Mouse (Mus musculus) CH12.LX (cell line): ENCODE results near the gene Gm20388. TPM values are rescaled to one million over a fixed set of nuclear protein-coding genes. Genes with fewer than 3 reads are reported as not detected.

Experiments used
- DNase-seq: peaks from one replicate; pipeline ENCODE4 v3.0.0-alpha.2; 2013; ENCODE audit errors: extremely low read depth
- H3K27ac ChIP-seq: 2 replicates; pipeline ENCODE4 v1.5.1; 2012; ENCODE audit warnings: low read depth, mild to moderate bottlenecking, control low read depth, moderate library complexity; ENCODE audit not compliant: insufficient read depth
- H3K27me3 ChIP-seq: replicated peaks from 2 replicates; pipeline ENCODE3; 2012; ENCODE audit warnings: inconsistent platforms
- H3K36me3 ChIP-seq, 2 experiments: replicated peaks in 1 of 2; 2 replicates each; pipeline versions ENCODE3 to v1.6.1; 2012; ENCODE audit warnings: inconsistent platforms in 1 of 2, low read length in 1 of 2, mild to moderate bottlenecking in 1 of 2, mixed read lengths in 1 of 2, moderate library complexity in 1 of 2; ENCODE audit not compliant: control insufficient read depth in 1 of 2, insufficient read depth in 1 of 2
- H3K4me1 ChIP-seq, 2 experiments: 2 replicates each; pipeline ENCODE4 v1.6.1; 2012; ENCODE audit warnings: inconsistent platforms in 1 of 2, moderate library complexity in 1 of 2; ENCODE audit not compliant: insufficient read depth in 2 of 2, control insufficient read depth in 1 of 2
- H3K4me2 ChIP-seq: 2 replicates; pipeline ENCODE4 v1.6.1; 2012; ENCODE audit warnings: low read depth, mild to moderate bottlenecking, control low read depth; ENCODE audit not compliant: poor library complexity, insufficient read depth, severe bottlenecking
- H3K4me3 ChIP-seq, 3 experiments: fragments of 150-350 bp in 1 of 3; sonication (generic) in 1 of 3; replicated peaks in 1 of 3; 2 replicates each; pipeline versions ENCODE3 to v1.5.1; 2011 to 2012; ENCODE audit warnings: low read depth in 2 of 3, low read length in 2 of 3, mild to moderate bottlenecking in 2 of 3, moderate library complexity in 2 of 3, control low read depth in 1 of 3, improper control_type of control experiment in 1 of 3, inconsistent platforms in 1 of 3, mixed read lengths in 1 of 3; ENCODE audit not compliant: poor library complexity in 1 of 3
- H3K79me2 ChIP-seq: replicated peaks from 2 replicates; pipeline ENCODE4 v1.6.1; 2012; ENCODE audit warnings: mild to moderate bottlenecking, moderate library complexity; ENCODE audit not compliant: control insufficient read depth, poor library complexity, insufficient read depth, severe bottlenecking; ENCODE audit errors: extremely low read depth
- H3K9ac ChIP-seq: 2 replicates; pipeline ENCODE4 v1.6.1; 2012; ENCODE audit warnings: low read depth, mild to moderate bottlenecking, control low read depth, moderate library complexity; ENCODE audit not compliant: insufficient read depth
- H3K9me3 ChIP-seq: replicated peaks from 2 replicates; pipeline ENCODE3; 2012; ENCODE audit warnings: low read length, inconsistent platforms, mixed read lengths
- CHD1 ChIP-seq: IDR thresholded peaks from 2 replicates; pipeline ENCODE4 v1.6.1; 2012; ENCODE audit warnings: low read depth, low read length, improper control_type of control experiment, inconsistent platforms
- CHD2 ChIP-seq: IDR thresholded peaks from 2 replicates; pipeline ENCODE4 v1.6.1; 2011; ENCODE audit warnings: low read length, improper control_type of control experiment
- ELF1 ChIP-seq: IDR thresholded peaks from 2 replicates; pipeline ENCODE4 v1.6.1; 2014; ENCODE audit warnings: low read depth, mild to moderate bottlenecking, inconsistent platforms, low read length, improper control_type of control experiment
- GABPA ChIP-seq: IDR thresholded peaks from 2 replicates; pipeline ENCODE4 v1.6.1; 2012; ENCODE audit warnings: low read depth, low read length, improper control_type of control experiment, inconsistent platforms; ENCODE audit not compliant: insufficient replicate concordance
- JUN ChIP-seq: IDR thresholded peaks from 2 replicates; pipeline ENCODE4 v1.6.1; 2011; ENCODE audit warnings: low read depth, mild to moderate bottlenecking, low read length, improper control_type of control experiment, moderate library complexity; ENCODE audit not compliant: insufficient read depth
- KAT2A ChIP-seq: IDR thresholded peaks from 2 replicates; pipeline ENCODE4 v1.6.1; 2012; ENCODE audit warnings: low read length, improper control_type of control experiment, inconsistent platforms; ENCODE audit not compliant: insufficient replicate concordance
- MXI1 ChIP-seq: IDR thresholded peaks from 2 replicates; pipeline ENCODE4 v1.6.1; 2011; ENCODE audit warnings: mild to moderate bottlenecking, low read depth, low read length, improper control_type of control experiment
- NELFE ChIP-seq: IDR thresholded peaks from 2 replicates; pipeline ENCODE4 v1.6.1; 2011; ENCODE audit warnings: low read depth, low read length, improper control_type of control experiment
- RAD21 ChIP-seq: IDR thresholded peaks from 2 replicates; pipeline ENCODE4 v1.6.1; 2011; ENCODE audit warnings: low read depth, mild to moderate bottlenecking, low read length, improper control_type of control experiment, moderate library complexity
- RCOR1 ChIP-seq: conservative IDR thresholded peaks from 2 replicates; pipeline ENCODE4 v1.6.1; 2012; ENCODE audit warnings: low read depth, mild to moderate bottlenecking, inconsistent platforms, low read length, improper control_type of control experiment
- SMC3 ChIP-seq: IDR thresholded peaks from 2 replicates; pipeline ENCODE4 v1.6.1; 2011; ENCODE audit warnings: low read depth, low read length, improper control_type of control experiment
- TBP ChIP-seq: conservative IDR thresholded peaks from 2 replicates; pipeline ENCODE4 v1.6.1; 2011; ENCODE audit warnings: low read depth, low read length, improper control_type of control experiment
- UBTF ChIP-seq: IDR thresholded peaks from 2 replicates; pipeline ENCODE4 v1.6.1; 2012; ENCODE audit warnings: low read depth, mild to moderate bottlenecking, inconsistent platforms, low read length, improper control_type of control experiment, moderate library complexity
- ZC3H11A ChIP-seq: IDR thresholded peaks from 2 replicates; pipeline ENCODE4 v1.6.1; 2012; ENCODE audit warnings: low read depth, mild to moderate bottlenecking, inconsistent platforms, low read length, improper control_type of control experiment
- ZMIZ1 ChIP-seq: IDR thresholded peaks from 2 replicates; pipeline ENCODE4 v1.6.1; 2012; ENCODE audit warnings: low read depth, mild to moderate bottlenecking, inconsistent platforms, low read length, improper control_type of control experiment
- dilution Hi-C: fragments of 300-500 bp; cut with MboI; formaldehyde crosslinking; loops from 2 replicates; pipeline ENCODE4 v1.14.3; 2020; ENCODE audit warnings: low sequenced_read_pairs; ENCODE audit not compliant: extremely low pct_unique_long_range_greater_than_20kb, extremely low pct_ligation_motif_present
- in situ Hi-C: fragments of 300-500 bp; cut with MboI; formaldehyde crosslinking; loops from 3 replicates; pipeline ENCODE4 v1.14.3; 2019; ENCODE audit warnings: low sequenced_read_pairs, low pct_ligation_motif_present, low pct_unique_long_range_greater_than_20kb, mixed read lengths
- polyA plus RNA-seq: library from polyadenylated mRNA; unstranded; fragments of >175 nt; gene quantifications from 2 replicates; pipeline ENCODE4 v1.2.1, GENCODE M21; 2012; ENCODE audit warnings: low read depth; ENCODE audit not compliant: insufficient read length
- total RNA-seq, 2 experiments: library from RNA; depleted of rRNA; stranded (reverse); fragments of 300-350 nt in 1 of 2; fragments of >200 nt in 1 of 2; gene quantifications; 2 replicates each; pipeline ENCODE4 v1.2.3; 2012 to 2014

The Gm20388 gene
- total and polyA plus RNA-seq, 3 experiments, result 14.8 to 26.3 (median 22.2) TPM

DNA sequence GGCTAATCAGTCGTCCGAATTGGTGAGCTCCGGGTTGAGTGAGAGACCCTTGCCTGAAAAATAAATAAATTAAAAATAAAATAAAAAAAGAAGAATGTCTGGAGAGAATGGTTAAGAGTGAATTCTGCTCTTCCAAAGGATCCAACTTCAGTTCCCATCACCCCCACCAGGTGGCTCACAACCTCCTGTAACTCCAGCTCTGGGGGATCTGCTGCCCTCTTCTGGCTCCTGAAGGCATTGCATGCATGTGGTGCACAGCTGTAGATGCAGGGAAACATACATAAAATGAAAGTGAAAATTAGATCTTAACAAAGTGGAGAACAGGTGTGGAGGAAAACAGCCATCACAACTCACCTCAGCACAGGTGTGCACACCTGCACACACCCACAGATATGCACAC lies 1840.8 kb downstream of the Gm20388 start (continued):
- TF ChIP-seq CHD2 (no peak), SMC3 (peak; percentile 96), CHD1 (no peak), UBTF (no peak), ZMIZ1 (no peak), GABPA (no peak), ELF1 (no peak), JUN (no peak), RAD21 (peak; percentile 56)

DNA sequence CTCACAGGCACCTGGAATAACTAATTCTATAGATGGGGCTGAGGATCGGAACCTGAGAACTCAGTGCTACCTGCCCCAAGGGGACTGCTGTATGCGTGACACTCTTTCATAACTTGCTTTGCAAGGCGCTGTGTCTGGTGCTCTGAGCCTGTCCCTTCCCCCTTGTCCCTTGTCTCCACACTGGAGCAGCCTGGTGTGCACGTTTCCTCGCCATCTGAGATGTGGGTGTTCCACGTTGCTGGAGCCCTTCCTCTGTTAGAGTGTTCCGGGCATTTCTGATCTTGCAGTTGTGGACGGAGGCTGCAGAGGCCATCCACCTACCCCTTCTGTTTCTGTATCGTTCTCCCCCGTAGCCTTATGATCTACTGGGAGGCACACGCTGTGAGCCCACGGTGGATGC lies 1847.8 kb downstream of the Gm20388 start:
- H3K9ac ChIP-seq, result no peak overlapping the region
- no peak for DNase-seq
- in situ Hi-C loops (no loop called here), dilution Hi-C loops (no loop called here)
- H3K79me2 ChIP-seq, result no peaks in the 10 kb centered on the region
- H3K27me3 ChIP-seq, result peaks cover 97% of the 10 kb centered on the region
- H3K4me1 ChIP-seq, result peaks cover 0 to 7% of the 10 kb centered on the region in 2 experiments; a peak in 2 of 4 replicates
- H3K36me3 ChIP-seq, result no peaks in the 10 kb centered on the region
- no peak overlapping the region for H3K27ac ChIP-seq
- TF ChIP-seq MXI1 (no peak), TBP (no peak), UBTF (no peak), RCOR1 (no peak), ZC3H11A (no peak), KAT2A (no peak)
- H3K9me3 ChIP-seq, result peaks cover 6% of the 10 kb centered on the region
- no peak overlapping the region for H3K4me2 ChIP-seq
- H3K4me3 ChIP-seq, result no peak overlapping the region

DNA sequence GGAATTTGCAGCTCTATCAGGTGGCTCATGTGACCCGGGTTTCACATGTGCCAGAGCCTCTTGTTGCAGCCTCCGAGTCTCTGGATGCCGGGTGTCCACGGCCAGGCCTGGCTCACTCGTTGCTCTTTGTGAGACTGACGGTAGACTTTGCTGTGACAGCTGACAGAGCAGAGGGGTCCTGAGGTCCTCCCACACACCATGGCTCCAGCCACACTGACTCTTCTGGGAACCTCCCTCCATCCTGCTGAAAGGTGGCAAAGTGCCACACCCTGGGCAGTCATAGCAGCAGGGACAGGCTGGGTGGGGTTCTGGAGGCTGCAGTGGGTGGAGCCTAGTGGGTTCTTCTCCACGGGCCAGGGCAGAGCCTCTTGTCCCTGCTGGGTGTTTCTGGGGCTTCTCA lies 1849.8 kb downstream of the Gm20388 start:
- Histone ChIP-seq H3K4me1 (peaks cover 0 to under 1% of the 10 kb centered on the region in 2 experiments; a peak in 1 of 4 replicates), H3K27me3 (peaks cover 100% of the 10 kb centered on the region), H3K36me3 (no peaks in the 10 kb centered on the region), H3K27ac (no peak overlapping the region), H3K79me2 (no peaks in the 10 kb centered on the region), H3K4me3 (no peak overlapping the region), H3K9me3 (peaks cover 4% of the 10 kb centered on the region), H3K9ac (no peak overlapping the region), H3K4me2 (no peak overlapping the region)
- dilution Hi-C loops (no loop called here), in situ Hi-C loops (no loop called here)
- TF ChIP-seq SMC3, result no peak
- no peak for TF ChIP-seq MXI1
- TF ChIP-seq KAT2A, result no peak
- TF ChIP-seq NELFE, result no peak
- DNase-seq, result no peak
